Mouse (Mus musculus) gastrocnemius, adult 2 months (tissue): ENCODE data around the gene Fabp1. TPM values are rescaled to one million over a fixed set of nuclear protein-coding genes. Genes with fewer than 3 reads are reported as not detected.
A peak's percentile ranks its signal among the peaks of the same experiment; 100 is the strongest.

Experiments used
- DNase-seq: peaks from one replicate; pipeline ENCODE4 v3.0.0; 2022
- H3K27ac ChIP-seq: fragments of 200-600 bp; 2 replicates; pipeline ENCODE4 v1.8.1; 2022; ENCODE audit warnings: mild to moderate bottlenecking
- H3K4me3 ChIP-seq: fragments of 200-600 bp; 2 replicates; pipeline ENCODE4 v1.8.1; 2022; ENCODE audit warnings: mild to moderate bottlenecking, moderate library complexity
- CTCF ChIP-seq: fragments of 200-600 bp; IDR thresholded peaks from 2 replicates; pipeline ENCODE4 v1.8.1; 2022; ENCODE audit warnings: antibody characterized with exemption, mild to moderate bottlenecking, moderate library complexity
- intact Hi-C: fragments of 180-260 bp; cut with DNase I; formaldehyde crosslinking; loops from one replicate; pipeline ENCODE4 v1.15.1; 2025
- total RNA-seq, 2 experiments: library from RNA; stranded (reverse); gene quantifications; 2 replicates each; pipeline ENCODE4 v1.2.3; 2021

The Fabp1 gene
- total RNA-seq, 2 experiments from 2014 or later, result not detected

DNA sequence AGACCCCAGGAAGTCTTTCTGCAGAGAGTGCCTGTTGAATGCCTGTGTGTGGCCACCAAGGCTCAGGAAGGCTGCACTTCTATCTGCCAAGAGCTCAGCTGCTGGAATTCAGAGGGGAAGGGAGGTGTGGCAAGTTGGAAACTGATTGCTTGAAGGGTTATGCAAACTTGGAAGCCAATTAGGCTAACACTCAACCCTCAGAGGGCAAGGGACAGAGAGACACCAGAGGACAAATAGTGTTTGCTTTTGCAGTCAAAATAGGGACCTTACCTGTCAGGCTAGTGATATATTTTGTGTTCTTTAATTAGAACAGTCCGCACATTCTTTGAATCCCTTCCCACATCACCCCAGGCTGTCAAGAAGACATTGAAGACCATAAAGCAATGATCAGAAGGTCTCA is 10.0 kb upstream of the Fabp1 start:
- intact Hi-C loops, result no loop called here
- TF ChIP-seq CTCF, result no peak
- Histone ChIP-seq H3K27ac (no peak overlapping the region), H3K4me3 (no peak overlapping the region)
- DNase-seq, result no peak

- intact Hi-C loops, result no loop called here
- no peak overlapping the region for H3K27ac ChIP-seq
- H3K4me3 ChIP-seq, result no peak overlapping the region
- DNase-seq, result no peak
- TF ChIP-seq CTCF, result no peak
Observed at GRCm38 (mm10) chr6:71190501-71190900, 9.1 kb upstream of the Fabp1 start.

GRCm38 (mm10) chr6:71193151-71193740 is 6.4 kb upstream of the Fabp1 start:
- no peak overlapping the region for H3K27ac ChIP-seq
- intact Hi-C loops, result no loop called here
- no peak for DNase-seq
- no peak for TF ChIP-seq CTCF
- H3K4me3 ChIP-seq, result no peak overlapping the region

GRCm38 (mm10) chr6:71196107-71196506 is 3.5 kb upstream of the Fabp1 start:
- H3K4me3 ChIP-seq, result no peak overlapping the region
- no peak overlapping the region for H3K27ac ChIP-seq
- TF ChIP-seq CTCF, result no peak
- no peak for DNase-seq
- intact Hi-C loops, result no loop called here

- Histone ChIP-seq H3K4me3 (no peak overlapping the region), H3K27ac (no peak overlapping the region)
- intact Hi-C loops, result no loop called here
- no peak for DNase-seq
- TF ChIP-seq CTCF, result no peak
Observed at GRCm38 (mm10) chr6:71197636-71198535, 1.7 kb upstream of the Fabp1 start.

GRCm38 (mm10) chr6:71201925-71202324 is 2.3 kb downstream of the Fabp1 start:
- Histone ChIP-seq H3K27ac (no peak overlapping the region), H3K4me3 (no peak overlapping the region)
- no peak for TF ChIP-seq CTCF
- DNase-seq, result no peak
- intact Hi-C loops, result no loop called here

- no peak for TF ChIP-seq CTCF
- Histone ChIP-seq H3K27ac (no peak overlapping the region), H3K4me3 (no peak overlapping the region)
- intact Hi-C loops, result no loop called here
- no peak for DNase-seq
Observed at GRCm38 (mm10) chr6:71203674-71204073, 4.0 kb downstream of the Fabp1 start.

DNA sequence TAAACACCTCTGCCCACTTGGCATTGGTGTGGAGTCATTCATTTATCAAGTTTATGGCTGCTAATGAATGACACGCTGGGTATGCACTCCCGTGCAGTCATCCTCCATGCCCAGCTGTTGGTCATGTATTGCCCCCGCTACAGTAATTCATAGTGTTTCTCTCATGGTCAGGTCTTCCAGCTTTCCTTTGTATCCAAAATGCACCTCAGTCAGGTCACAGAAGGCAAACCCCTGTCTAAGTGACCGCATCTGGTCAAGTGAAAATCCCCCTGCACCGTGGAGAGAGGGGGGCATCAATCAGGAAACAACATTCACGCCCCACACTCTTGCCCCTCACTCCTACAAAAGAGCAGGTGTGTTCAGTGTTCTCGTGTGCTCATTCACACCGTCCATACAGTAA is 4.5 kb downstream of the Fabp1 start:
- no peak for TF ChIP-seq CTCF
- no peak for DNase-seq
- Histone ChIP-seq H3K4me3 (no peak overlapping the region), H3K27ac (no peak overlapping the region)
- intact Hi-C loops, result no loop called here

DNA sequence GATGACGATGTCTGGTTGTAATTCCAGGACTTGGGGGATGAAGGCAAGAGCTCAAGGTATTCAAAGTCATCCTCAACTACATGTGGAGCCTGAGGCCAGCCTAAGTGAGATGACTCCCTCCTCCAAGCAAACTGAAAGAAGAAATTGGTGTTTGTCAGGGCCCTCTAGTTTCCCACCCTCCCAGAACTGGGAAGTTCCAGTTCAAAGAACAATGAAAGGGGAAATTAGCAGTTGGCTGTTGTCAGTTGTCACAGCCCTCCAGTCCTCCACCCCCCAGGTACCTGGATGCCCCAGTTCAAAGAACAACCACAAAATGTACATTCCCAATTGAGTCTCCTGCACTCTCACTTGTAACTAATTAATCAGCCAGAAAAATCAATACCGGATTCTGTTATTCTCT is 9.1 kb downstream of the Fabp1 start:
- Histone ChIP-seq H3K4me3 (no peak overlapping the region), H3K27ac (no peak overlapping the region)
- DNase-seq, result no peak
- intact Hi-C loops, result no loop called here
- no peak for TF ChIP-seq CTCF

DNA sequence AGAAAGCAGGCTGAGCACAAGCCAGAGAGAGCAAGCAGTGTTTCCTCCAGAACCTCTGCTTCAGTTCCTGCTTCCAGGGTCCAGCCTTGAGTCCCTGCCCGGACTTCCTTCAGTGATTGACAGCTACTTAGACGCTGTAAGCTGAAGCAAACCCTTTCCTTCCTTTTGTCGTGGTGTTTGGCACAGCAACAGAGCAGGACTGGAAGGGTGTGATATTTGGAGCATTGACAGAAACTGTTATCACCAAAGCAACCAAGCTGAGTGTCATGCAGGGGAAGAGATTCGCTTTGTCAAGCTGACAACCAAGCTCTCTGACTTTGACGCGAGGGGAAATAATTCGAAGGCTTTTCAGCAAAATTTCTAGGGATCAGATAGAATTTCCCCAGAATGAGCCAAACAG is 12.3 kb downstream of the Fabp1 start:
- DNase-seq, result no peak
- TF ChIP-seq CTCF, result no peak
- Histone ChIP-seq H3K27ac (no peak overlapping the region), H3K4me3 (no peak overlapping the region)
- intact Hi-C loops, result no loop called here

DNA sequence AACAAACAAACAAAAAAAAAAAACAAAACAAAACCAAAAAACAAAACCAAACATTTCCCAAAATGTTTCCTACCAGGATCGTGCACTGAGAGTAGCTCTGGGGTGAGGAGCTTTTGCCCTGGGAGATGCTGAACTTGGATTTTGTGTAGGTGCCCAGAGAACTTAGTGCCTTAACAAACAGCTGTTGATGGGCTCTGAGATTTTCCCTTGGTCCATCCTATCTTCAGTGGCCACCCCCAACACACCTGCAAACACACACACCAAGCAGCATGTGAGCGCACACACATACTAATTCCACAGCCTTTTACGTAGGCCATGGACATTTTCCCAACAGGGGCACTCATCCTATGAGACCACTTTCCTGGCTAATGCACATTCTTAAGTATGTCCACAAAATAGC is 12.8 kb downstream of the Fabp1 start:
- intact Hi-C loops, result no loop called here

DNA sequence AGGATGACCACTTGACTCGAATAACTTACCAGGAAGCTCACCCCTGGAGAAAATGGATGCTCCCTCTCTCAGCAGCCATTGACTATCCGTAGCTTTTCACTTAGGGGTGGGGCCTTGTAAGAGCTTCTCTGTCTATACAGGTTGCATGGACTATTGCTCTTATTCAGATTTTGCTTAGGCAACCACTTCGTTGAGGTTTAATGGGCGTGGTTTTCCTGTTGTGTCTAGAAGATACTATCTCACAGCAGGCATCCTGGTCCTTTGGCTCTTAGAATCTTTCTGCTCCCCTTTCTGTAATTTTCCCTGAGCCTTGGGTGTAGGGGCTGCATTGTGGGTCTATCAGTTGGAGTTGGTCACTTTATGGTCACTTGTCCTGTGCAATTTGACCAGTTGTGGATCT is 21.9 kb downstream of the Fabp1 start:
- no peak for TF ChIP-seq CTCF
- intact Hi-C loops, result no loop called here
- no peak for DNase-seq

More for the DNA sequence above, 12.8 kb downstream of the Fabp1 start:
- Histone ChIP-seq H3K27ac (no peak overlapping the region), H3K4me3 (no peak overlapping the region)
- DNase-seq, result no peak
- TF ChIP-seq CTCF, result no peak

GRCm38 (mm10) chr6:71224184-71224943 is 24.7 kb downstream of the Fabp1 start:
- no peak for TF ChIP-seq CTCF
- peak; percentile 49 for DNase-seq
- intact Hi-C loops, result no loop called here
- Histone ChIP-seq H3K4me3 (no peak overlapping the region), H3K27ac (no peak overlapping the region; the same call in 1 of the 2 replicates)

More for the DNA sequence above, 21.9 kb downstream of the Fabp1 start:
- Histone ChIP-seq H3K4me3 (no peak overlapping the region), H3K27ac (no peak overlapping the region)
